Comparison of ENCODE assay signal across 13 mouse cellular contexts in the genomic region with DNA sequence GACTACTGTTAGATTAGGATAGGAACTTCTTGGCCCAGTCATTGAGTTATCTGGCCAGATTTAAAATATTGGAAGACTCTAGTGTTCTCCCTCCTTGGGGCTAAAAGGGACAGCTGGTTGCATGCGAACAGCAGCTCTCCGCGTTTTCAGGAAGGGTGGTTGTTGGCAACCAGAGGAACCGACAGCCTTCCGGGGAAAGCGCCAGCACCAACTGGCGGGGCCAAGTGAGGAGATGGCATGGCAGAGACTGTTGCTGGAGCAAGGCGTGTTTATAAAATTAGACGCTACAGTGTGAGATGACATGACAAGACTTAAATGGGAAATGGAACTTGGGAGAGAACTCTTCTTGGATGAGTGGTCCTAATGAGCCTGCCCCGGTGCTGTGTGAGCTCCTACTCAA.
A peak's percentile ranks its signal among the peaks of the same experiment; 100 is the strongest.
DNase-seq lines count a peak whose midpoint lies in the region; ATAC-seq lines count a peak whose summit lies in the region.
"Had no signal": no experiment of that assay in that cellular context is flagged by ENCODE, and none has a peak within 500 bp of the region (broad histone marks: within the 10 kb centered on the region; RNA-seq: fewer than 3 reads in every experiment).

No protein-coding gene starts in this region.

- H3K4me1 ChIP-seq in midbrain, embryonic 10.5 days: no peaks in the 10 kb centered on the region
- no peaks in the 10 kb centered on the region for H3K4me1 ChIP-seq in midbrain, embryonic 14.5 days (ENCODE audit: control insufficient read depth, insufficient read depth, low read length)

- intact Hi-C loops in left cerebral cortex, postnatal 14 days (cut with DNase I): no loop called here

- no peaks in the 10 kb centered on the region for H3K27me3 ChIP-seq in midbrain, embryonic 10.5 days (ENCODE audit: low read depth, poor library complexity, severe bottlenecking)
- no peaks in the 10 kb centered on the region for H3K27me3 ChIP-seq in midbrain, embryonic 14.5 days (ENCODE audit: control insufficient read depth, insufficient read depth, low read length)

- H3K9ac ChIP-seq in midbrain, embryonic 14.5 days (replicated peaks; ENCODE audit: low read length): no peak overlapping the region
- H3K9ac ChIP-seq: liver, embryonic 14.5 days had no signal

- no peak overlapping the region for H3K4me3 ChIP-seq in midbrain, embryonic 10.5 days
- no peak overlapping the region for H3K4me3 ChIP-seq in midbrain, embryonic 14.5 days (replicated peaks; ENCODE audit: low read depth, low read length)

- WGBS in midbrain, embryonic 10.5 days: 98% methylated on average over 10 of the region's 10 CpGs
- 97% methylated on average over 10 of the region's 10 CpGs for WGBS in midbrain, embryonic 14.5 days

- H3K4me2 ChIP-seq in midbrain, embryonic 14.5 days (ENCODE audit: low read length): no peak overlapping the region

- H3K36me3 ChIP-seq in midbrain, embryonic 10.5 days: no peaks in the 10 kb centered on the region
- no peaks in the 10 kb centered on the region for H3K36me3 ChIP-seq in midbrain, embryonic 14.5 days (ENCODE audit: control insufficient read depth, insufficient read depth, low read length)
- H3K36me3 ChIP-seq: G1E had no signal

- H3K27ac ChIP-seq in midbrain, embryonic 10.5 days (replicated peaks): no peak overlapping the region
- no peak overlapping the region for H3K27ac ChIP-seq in midbrain, embryonic 14.5 days (replicated peaks; ENCODE audit: low read depth, low read length)
- H3K27ac ChIP-seq: liver, embryonic 14.5 days had no signal

- no peak for ATAC-seq in midbrain, embryonic 14.5 days (ENCODE audit: low FRiP score, low TSS enrichment)
- ATAC-seq in CD4-positive, CD25-positive, alpha-beta regulatory T cell, adult 4 months: no peak
- ATAC-seq in erythroid progenitor cell, adult 5-6 weeks (replicated peaks; ENCODE audit: low FRiP score, poor library complexity, severe bottlenecking): no peak
- ATAC-seq: intestine, embryonic 16.5 days had no signal

- no peaks in the 10 kb centered on the region; the same call in 1 of the 2 replicates for H3K9me3 ChIP-seq in midbrain, embryonic 10.5 days (replicated peaks)
- no peaks in the 10 kb centered on the region for H3K9me3 ChIP-seq in midbrain, embryonic 14.5 days (ENCODE audit: control insufficient read depth, low read length)

- peak; percentile 15 to 25 for DNase-seq in cerebellum, postnatal 36 days
- DNase-seq in cerebellum, adult 8-10 months: no peak
- peak; percentile 9 for DNase-seq in midbrain, embryonic 10.5 days (ENCODE audit: low spot score)
- DNase-seq in midbrain, embryonic 14.5 days: no peak
- DNase-seq in left cerebral cortex, postnatal 14 days (ENCODE audit: low spot score in 2 of 2): peak; percentile 64 to 77
- DNase-seq in MN1 (ENCODE audit: low spot score): no peak
- DNase-seq: spleen, adult 18-20 months; thymus, adult 18-20 months had no signal

Comparison
In these comparisons a context has a peak if more than half of its experiments do, and no peak if none do; other contexts are left out.
1. DNase-seq: peak in cerebellum, postnatal 36 days (2 of 2), midbrain, embryonic 10.5 days (single experiment) and left cerebral cortex, postnatal 14 days (2 of 2); none in cerebellum, adult 8-10 months (single experiment), midbrain, embryonic 14.5 days (single experiment) and MN1 (single experiment).